Mouse (Mus musculus) CD8-positive naive resting alpha-beta T cell, adult 2 months (primary cell): ENCODE measurements around the gene Calm3.
"Not testable (repeated sequence)": the region's sequence is repeated elsewhere in the genome, so short reads cannot be mapped to it uniquely, and the experiment has no call there.

Experiments used
- DNase-seq, 2 experiments: peaks; one replicate each; pipeline ENCODE4 v3.0.0; 2022; ENCODE audit warnings: low read depth in 2 of 2, low spot score in 2 of 2

The Calm3 gene

DNA sequence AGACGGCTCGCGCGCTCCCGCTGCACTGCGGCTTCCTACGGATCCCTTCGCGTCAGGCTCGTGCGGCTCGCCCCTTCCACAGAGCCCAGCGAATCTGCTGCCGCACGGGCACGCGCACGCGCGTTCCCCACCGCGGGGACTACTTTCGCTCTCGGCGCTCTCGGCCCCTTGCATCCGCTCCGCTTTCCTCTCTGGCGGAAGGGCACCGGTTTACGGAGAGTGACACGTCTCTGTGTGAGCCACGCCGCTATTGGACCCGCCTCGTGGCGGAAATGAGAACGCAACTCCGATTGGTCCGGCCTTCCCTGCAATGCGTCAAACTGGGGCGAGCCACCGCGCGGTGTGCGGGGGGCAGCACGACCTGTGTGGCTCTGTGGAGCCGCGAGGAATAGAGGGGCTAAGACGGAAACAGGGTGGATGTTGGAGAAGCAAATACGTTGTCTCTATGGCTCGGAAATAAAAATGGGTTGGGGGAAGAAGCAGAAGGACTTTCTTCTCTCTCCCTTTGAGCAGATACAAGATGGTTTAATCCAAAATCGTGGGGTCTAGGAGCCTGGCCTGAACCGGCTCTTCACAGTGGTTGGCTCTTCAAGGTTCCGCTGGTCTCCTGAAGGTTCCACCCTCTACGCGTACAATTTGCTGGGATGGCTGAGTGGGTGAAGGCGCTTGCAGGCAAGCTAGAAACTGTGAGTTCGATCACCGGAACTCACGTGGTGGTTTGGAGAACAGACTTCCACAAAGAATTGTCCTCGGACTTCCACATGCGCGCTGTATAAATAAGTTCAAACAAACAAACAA lies at the start of gene Calm3:
Gene Calm3 (minus strand): TSS at position 78 of the 798 bp plus-strand sequence.
- DNase-seq: peak; percentile 99 to 100

DNA sequence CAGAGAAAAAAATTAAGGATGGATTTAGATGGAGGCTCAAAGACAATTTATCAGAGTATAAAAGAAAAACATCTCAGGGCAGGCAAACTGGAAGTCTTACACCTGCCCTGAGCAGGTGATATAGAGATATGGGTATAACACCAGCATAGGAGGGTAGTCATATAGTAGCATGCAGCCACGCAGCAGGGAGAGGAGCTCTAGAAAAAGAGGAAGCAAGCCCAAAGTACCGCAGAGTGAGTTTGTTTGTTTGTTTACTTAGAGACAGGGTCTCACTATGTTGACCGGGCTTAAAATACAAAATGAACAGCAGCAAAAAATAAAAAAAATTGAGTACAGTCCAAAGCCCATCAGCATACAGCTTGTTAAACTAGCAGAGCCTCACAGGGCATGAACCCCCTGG lies 47.2 kb upstream of the Calm3 start:
- no peak for DNase-seq

DNA sequence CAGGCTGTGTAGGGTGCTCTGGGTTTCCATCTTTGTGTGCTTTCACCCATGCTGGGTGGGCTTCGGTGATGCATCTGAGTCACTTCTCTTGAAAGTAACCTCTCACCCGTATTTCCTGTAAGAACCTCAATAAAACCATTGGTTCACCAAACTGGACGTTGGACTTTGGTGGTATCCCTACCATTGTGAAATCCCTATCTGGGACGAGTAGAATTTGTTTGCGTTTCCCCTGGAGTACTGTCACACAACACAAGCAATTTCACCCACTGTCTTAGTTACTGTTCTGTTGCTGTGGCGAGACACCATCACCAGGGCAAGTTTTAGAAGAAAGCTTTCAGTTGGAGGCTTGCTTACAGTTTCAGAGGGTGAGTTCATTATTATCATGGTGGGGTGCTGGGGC lies 44.5 kb upstream of the Calm3 start:
- DNase-seq: no peak

DNA sequence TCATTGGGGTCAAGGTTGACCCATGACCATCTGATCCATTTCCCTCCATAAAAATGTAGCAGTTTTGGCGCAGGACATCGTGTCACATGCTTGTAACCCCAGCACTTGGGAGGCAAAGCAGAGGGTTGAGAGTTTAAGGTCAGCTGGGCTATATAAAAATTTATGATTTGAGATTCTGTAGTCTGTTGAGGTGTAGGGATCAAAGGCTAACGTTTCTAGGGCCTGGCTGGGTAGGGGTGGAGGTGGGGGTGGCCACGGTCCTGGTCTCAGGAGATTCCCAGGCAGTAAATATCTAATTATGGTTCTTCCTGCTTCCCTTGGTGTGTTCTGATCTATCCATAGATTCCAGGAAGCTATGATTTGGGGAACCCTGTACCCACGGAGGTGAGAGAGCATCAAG lies 37.8 kb upstream of the Calm3 start:
- no peak for DNase-seq

DNA sequence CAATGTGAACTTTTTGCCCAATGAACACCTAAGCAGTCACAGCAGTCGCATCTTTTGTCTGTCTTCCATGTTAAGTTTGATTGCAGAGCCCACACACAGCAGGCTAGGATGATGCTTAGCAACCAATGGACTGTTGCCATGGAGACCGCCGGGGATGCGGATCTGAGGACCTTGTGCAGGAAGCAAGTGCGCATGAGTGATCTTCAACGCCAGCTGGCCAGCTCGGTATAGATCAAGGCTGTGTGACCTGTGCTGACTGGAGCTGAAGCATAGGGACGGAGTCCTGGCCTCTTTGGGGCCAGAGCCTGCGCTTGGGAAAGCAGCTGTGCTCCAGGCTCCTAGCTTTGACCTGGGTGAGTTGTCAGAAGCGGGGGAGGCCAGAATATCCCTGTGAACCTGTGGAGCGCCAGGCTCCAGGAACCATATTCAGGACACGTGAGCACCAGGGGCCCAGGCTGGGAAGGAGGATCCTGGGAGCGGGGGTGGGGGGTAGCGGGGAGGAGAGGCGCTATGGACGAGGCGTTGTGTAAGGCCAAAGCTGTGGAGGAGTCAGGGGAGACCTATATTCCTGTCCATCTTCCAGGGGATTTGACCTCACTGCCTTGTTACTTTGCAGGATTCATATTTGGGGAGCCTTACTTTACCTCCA lies 35.7 kb upstream of the Calm3 start, which contains the start of gene Pnmal1:
Gene Pnmal1 (plus strand): TSS at position 141 of the 649 bp plus-strand sequence.
- DNase-seq: no peak

DNA sequence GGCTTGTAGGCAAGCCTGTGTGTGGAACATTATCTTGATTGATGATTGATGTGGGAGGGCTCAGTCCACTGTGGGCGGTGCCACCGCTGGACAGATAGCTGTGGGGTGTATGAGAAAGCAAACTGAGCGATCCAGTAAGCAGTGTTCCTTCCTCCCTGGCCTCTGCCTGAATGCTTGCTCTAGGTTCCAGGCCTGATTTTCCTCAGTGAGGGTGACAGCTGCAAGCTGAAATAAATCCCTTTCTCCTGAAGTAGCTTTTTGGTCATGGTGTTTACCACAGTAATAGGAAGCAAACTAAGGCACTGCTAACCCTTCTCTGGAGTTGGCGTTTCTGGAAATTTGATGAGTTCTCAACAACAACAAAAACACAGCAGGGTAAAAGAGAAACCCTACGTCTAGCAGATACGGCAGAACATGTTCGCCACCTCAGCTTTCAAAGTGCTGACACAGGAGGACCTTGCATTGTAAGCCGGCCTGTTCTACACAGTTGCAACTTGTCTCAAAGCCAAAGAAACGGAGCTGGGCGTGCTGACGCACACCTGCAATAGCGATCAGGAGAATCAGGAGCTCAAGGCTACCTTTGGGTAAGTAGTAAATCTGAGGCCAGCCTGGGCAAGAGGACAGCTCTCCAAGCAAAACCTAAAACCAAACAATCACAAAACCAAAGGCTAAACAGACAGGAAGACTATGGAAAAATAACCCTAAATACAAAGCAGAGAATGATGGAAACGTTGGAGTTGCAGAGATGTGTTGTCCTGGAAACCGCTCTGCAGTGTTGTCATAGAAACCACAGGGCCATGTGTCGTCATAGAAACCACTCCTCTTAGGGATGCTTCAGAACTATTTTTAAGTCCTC lies 32.7 kb upstream of the Calm3 start:
- no peak for DNase-seq

DNA sequence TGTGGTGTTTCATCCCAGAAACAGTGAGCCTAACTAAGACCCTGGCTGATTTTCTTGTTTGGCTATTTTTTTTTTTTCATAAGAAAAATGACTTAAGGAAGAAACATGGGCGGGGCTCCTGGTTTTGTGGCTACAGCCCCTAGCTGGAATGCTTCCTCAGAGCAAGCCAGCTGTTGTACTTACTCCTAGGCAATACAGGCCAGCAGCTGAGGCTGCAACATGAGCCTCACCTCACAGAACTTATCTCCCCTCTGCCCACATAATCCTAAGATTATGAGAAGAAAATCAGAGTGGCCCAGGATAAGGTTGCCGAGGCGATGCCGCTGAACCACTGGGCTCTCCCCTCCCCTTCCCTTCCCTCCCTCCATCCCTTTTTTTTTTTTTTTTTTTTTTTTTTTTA lies 31.8 kb upstream of the Calm3 start:
- DNase-seq: no peak

DNA sequence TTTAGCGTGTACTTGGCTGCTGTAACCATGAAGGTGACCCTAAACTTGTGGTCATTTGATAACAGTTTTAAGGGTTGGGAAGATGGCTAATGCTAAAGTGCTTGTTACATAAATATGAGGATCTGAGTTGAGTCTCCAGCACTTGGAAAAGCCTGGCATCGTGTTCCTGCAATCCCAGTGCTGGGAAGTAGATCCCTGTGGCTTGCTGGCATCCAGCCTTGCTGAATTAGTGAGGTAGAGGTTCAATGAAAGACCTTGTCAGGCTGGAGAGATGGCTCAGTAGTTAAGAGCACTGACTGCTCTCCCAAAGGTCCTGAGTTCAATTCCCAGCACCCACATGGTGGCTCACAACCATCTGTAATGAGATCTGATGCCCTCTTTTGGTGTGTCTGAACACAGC lies 29.9 kb upstream of the Calm3 start:
- DNase-seq: not testable (repeated sequence)

DNA sequence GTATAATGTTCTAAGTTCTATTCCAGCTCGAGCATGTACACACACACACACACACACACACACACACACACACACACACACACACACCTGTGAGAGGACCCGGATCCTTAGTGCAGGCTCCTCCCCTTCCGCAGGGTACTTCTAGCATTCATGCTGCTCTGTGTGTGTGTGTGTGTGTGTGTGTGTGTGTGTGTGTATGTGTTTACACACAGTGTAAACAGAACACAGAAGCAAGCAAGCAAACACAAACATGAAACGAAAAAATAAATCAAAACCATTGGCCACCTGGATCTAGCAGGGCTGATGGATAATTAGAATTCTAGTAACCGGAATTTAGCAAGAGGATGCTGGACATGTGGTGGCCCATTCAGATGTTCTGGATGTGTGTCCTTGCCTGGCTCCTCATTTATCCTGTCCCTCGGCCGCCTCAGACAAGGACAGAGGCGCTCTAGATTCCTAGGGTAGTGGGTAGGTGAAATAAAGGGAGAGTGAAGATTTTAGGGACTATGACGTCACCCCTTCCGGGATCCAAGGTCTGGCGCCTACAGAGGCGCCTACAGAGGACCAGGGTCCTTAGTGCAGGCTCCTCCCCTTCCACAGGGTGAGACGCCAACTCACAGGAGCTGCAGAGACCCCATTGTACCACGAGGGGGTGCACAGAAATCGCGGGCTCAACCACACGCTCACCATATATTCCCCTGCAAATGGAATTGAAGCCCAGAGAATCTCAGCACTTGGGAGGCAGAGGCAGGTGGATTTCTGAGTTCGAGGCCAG lies 27.1 kb upstream of the Calm3 start:
- peak; percentile 73 to 81 for DNase-seq

DNA sequence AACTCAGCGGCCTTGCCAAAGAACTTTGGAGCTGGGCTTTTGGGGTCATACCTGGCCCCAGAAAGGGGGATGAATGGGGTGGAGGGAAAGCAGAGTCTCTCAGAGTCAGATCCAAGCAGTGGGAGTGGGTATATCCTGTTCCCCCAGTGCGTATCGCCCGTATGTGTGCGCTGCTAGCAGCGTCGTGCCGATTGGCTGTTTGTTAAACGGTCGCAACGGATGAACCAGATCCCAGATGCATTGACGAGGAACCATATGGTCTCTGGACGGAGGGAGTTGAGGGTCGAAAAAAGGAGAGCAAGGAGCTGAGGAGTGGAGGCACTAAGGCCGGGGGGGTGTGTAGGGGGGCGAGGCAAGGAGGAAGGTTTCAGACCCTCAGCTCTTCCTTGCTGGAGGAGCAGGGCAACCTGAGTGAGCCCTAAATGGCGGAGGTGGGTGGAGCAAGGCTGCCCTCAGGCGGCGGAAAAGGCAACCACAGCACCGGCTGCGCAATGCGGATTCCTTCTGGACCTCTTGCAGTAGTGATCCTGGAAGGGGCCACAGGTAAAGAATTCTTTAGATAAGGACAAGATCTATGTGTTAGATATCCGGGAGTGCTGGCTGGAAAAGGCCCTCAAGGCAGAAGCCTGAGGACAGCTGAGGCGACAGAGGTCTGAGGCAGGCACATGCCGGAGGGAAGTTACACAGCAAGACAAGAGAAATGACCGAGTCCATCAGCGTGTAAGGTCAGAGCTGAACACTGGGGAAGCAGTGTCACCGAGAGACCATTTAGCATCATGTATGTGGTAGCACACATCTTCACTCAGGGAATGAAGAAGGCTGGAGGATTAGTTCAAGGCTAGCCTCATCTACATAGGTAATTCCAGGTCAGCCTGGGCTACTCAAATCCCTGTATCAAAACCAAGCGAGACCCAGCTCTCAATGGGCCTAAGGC lies 26.3 kb upstream of the Calm3 start:
- peak; percentile 53 to 58 for DNase-seq

DNA sequence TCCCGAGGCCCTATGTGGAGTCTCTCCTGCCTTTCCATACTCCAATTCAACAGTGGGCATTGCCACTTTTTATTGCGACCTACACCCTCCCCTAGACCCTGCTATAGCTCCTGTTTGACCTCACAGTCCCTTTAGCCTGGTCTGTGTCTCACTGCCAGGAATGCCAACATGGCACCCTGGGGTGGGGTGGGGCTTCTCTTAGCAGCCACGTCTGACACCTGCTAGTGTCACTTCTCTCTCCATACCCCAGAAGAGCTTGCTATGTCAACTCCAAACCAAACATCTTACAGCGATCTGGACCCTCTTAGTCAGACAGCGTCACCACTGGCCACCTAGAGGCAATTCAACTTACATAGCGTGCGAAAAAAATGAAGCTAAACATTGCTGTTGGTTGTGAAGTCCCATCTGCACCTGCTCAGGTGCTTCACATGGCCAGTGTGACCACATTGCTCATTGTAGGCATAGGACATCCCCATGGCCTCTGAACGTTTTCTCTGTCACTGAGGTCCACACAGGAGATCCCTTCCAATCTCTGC lies 25.1 kb upstream of the Calm3 start:
- DNase-seq: no peak

DNA sequence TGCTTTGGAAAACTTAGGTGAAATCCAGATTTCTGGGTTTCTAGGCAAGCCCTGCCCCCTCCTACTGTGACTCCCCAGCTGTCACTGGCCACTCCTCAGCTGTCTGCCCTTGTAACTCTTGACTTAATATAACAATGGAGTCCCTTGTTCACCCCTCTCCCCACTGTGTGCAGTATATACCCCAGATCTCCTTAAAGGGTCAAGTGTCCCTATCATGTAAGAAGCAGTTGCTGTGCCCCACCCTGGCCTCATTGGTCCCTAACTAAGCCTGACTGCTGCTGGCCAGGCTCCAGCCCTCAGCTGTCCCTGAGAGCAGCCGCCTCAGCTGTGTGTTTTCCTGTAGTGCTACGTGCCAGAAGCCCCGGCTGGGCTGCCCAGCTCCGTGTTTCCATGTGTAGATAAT lies 24.0 kb upstream of the Calm3 start:
- DNase-seq: no peak

DNA sequence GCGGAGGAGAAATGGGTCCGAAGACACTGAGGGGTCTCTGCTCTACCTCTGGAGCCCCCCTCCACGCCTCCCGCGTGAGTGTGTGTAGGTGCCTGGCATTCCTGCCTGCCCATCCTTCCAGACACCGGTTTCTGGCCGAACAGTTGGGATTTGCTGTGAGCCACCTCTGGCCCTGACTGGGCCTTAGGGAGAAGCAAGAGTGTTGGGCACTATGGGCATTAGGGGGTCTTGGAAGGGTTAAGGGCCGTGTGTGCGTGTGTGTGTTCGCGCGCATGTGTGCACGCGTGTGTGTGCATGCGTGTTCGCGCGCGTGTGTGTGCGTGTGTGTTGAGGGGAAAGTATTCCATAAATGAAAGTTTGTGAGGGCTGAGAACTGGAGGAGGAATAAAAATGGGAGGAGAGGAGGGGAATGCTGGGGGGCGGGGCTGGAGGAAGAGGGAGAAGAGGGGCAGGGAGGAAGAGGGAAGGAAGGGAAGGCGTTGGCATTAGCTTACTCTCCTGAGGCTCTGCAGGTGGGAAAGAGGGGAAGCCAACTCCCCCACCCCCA lies 23.5 kb upstream of the Calm3 start:
- DNase-seq: no peak

DNA sequence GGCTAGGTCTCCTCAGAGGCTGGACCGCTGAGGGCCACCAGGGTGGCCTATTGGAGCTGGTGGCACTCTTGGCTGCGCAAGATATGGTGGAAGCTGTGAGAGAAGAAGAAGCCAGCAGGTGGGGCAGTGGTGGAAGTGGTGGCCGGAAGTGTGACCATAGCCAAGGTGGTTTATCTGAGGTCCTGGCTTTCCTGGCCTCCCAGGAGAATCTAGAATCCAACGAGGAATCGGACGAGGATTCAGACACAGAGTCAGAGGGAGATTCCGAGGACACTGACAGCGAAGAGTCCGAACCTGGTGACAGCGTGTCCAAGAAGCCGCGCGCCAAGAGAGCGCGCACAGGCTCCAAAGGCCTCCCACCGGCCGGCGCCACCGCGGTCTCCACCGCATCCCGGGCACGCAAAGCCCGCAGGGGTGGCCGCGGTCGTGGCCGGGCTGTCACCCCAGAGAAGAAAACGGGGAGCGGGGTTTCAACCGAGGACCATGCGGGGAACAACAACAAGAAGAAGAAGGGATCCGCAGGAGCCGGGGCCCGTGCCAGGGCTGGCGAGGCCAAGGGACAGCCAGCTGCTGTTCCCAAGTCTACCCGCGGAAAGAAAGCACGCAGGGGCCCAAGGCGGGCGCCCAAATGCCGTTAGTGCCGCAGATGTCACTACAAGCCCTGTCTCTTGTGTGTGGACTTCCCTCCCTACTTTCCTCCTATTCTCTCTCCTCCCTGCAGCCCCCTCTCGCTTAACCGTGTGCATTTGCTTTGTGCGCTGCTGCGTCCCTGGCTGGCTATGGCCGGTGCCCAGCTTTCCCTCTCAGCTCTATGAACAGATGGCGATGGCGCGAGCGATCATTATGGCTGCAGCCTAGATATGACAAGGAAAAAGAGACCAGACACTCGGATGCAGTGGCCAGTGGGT lies 22.8 kb upstream of the Calm3 start:
- no peak for DNase-seq

DNA sequence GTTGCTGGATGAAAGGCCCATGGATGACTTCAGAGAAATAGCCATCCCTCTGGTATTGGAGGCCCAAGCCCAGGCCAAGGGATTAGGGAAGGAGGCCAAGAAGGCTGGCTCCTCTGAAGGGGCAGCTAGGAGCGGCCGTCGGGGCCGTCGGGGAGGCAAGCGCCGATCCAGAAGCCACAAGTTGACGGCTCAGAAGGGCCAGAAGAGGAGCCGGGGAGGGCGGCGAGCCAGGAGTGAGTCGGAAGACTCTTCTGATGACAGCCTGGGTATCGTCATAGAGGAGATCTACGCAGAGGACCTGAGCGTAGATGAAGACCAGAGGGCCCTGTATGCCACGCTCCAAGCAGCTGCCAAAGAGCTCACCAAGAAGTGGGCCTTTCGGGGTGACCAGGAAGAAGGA lies 21.5 kb upstream of the Calm3 start:
- no peak for DNase-seq

DNA sequence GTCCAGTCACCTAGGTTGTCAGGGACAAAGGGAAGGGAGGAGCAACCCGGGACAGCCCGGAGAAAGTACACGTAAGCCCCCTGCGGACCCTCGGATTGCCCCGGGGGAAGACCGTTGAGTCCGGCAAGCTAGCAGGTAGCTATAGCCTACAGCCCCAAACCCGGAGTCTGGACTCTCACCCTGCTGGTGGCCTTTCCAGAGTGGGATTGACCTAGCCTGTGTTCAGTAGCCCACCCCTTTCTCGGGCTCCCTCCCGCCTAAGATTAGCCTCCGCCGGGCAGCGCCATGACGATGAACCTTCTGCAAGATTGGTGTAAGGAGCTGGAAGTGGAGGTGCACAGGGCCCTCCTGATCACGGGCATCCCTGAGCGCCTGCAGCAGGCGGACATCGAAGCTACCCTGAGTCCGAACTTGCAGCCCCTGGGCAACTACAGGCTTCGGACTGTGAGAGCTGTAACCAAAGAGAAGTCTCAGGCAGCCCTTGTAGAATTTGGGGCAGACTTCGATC lies 20.9 kb upstream of the Calm3 start:
- no peak for DNase-seq

DNA sequence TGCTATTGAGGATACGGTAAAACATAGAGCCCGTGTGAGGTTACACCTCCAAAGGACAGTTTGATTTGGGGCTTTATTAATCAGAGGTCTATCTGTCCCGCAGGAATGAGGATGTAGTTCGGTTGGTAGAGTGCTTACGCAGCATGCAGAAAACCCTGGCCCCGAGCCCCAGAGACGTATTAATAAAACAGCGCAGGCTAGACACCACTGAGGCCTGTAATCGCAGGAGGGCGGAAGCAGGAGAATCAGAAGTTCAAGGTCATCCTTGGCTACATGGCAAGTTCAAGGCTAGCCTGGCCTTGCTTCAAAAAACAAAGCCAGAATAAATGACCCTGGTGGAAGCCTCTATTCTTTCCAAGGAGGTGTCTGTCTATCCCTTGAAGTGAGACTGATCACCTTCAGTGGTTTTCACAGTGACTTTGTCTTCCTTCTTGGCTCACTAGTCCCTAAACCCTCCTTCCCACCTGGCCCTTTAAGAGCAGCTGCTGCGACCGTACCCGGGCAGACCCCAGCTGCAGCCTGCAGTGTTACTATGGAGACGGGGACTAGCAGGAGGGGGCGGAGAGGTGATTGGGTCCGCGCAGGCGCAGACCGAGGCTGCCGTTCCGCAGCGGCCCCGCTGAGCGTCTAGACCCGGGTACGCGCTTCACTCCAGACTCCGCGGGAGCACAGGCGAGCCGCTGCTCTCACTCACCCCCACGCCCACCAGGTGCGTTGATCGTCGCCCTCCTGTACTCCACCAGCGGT lies 20.3 kb upstream of the Calm3 start, which contains the start of gene Pnmal2:
Gene Pnmal2 (plus strand): TSS at position 622 of the 747 bp plus-strand sequence.
- DNase-seq: peak in 1 of 2 experiments; percentile 46
